Mouse (Mus musculus): ENCODE measurements around the gene Pard3. TPM values are rescaled to one million over a fixed set of nuclear protein-coding genes. Genes with fewer than 3 reads are reported as not detected.
A peak's percentile ranks its signal among the peaks of the same experiment; 100 is the strongest.

Pard3 gene
- polyA plus RNA-seq, 1 experiment from 2014 or later, result 22.7 TPM

DNA sequence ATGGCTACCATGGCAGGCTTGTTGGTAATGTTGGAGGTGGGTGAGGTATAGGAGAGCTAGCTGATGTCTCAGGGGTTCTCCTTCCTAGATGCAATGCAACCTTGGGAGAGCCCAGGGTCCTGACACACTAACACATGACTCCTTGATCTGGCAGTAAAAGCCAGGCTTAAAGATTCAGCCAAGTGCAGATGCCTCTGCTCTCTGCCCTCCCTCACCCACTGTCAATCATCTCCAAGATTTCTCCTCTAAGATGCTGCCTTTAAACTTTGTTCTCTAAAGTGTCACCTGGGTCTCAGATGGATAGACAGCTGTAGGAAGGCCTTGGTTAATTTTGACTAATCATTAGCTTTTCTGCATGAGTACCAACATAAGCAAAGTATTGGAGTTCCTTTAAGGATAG, 125.0 kb downstream of the Pard3 start:
- Histone ChIP-seq H3K4me1 (ENCODE audit: control insufficient read depth, insufficient read depth, low read length) (peaks cover 25% of the 10 kb centered on the region), H3K4me2 (ENCODE audit: low read depth, low read length) (no peak overlapping the region)
- ATAC-seq (ENCODE audit: low read depth), result no peak

DNA sequence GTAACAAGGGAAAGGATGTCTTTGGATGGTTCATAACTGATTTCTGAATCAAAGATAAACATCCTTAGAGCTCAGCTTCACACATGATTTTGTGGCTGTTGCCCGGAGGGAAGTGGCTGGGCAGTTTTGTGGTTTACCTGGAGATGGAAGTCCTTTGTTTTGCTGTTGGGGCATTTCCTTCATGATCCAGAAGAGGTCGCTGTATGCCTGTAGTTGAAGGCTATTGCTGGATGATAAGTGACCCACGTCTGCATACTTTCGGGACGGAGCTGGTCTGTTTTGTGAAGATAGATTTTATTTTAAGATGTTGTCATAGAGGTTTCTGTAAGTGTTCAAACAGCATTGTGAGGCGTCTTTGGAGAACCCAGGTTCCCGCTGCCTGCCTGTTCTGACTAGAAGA, 126.7 kb downstream of the Pard3 start:
- Histone ChIP-seq H3K4me1 (ENCODE audit: control insufficient read depth, insufficient read depth, low read length) (peaks cover 25% of the 10 kb centered on the region), H3K9ac (replicated peaks; ENCODE audit: low read depth, low read length) (no peak overlapping the region), H3K27ac (ENCODE audit: low read depth, low read length) (peak overlapping the region; percentile 45; the same call in 1 of the 2 replicates), H3K27me3 (ENCODE audit: control insufficient read depth, insufficient read depth, low read length) (no peaks in the 10 kb centered on the region), H3K9me3 (ENCODE audit: control insufficient read depth, low read length) (no peaks in the 10 kb centered on the region), H3K36me3 (ENCODE audit: control insufficient read depth, insufficient read depth, low read length) (no peaks in the 10 kb centered on the region), H3K4me2 (ENCODE audit: low read depth, low read length) (no peak overlapping the region), H3K4me3 (ENCODE audit: low read depth, low read length) (no peak overlapping the region)
- WGBS, result 35% methylated on average over 7 of the region's 7 CpGs
- no peak for ATAC-seq (ENCODE audit: low read depth)

More for the DNA sequence above, 125.0 kb downstream of the Pard3 start:
- Histone ChIP-seq H3K9ac (replicated peaks; ENCODE audit: low read depth, low read length) (no peak overlapping the region), H3K4me3 (ENCODE audit: low read depth, low read length) (no peak overlapping the region), H3K27me3 (ENCODE audit: control insufficient read depth, insufficient read depth, low read length) (no peaks in the 10 kb centered on the region), H3K9me3 (ENCODE audit: control insufficient read depth, low read length) (no peaks in the 10 kb centered on the region), H3K36me3 (ENCODE audit: control insufficient read depth, insufficient read depth, low read length) (no peaks in the 10 kb centered on the region), H3K27ac (ENCODE audit: low read depth, low read length) (no peak overlapping the region)

GRCm38 (mm10) chr8:127191387-127191786, 127.7 kb downstream of the Pard3 start:
- peak overlapping the region; percentile 70; the same call in 1 of the 2 replicates for H3K27ac ChIP-seq (ENCODE audit: low read depth, low read length)
- H3K4me1 ChIP-seq (ENCODE audit: control insufficient read depth, insufficient read depth, low read length), result peaks cover 32% of the 10 kb centered on the region
- 28% methylated on average over 5 of the region's 5 CpGs for WGBS
- H3K9ac ChIP-seq (replicated peaks; ENCODE audit: low read depth, low read length), result no peak overlapping the region
- ATAC-seq (ENCODE audit: low read depth), result peak; percentile 35; the same call in 1 of the 2 replicates
- no peaks in the 10 kb centered on the region for H3K9me3 ChIP-seq (ENCODE audit: control insufficient read depth, low read length)
- H3K36me3 ChIP-seq (ENCODE audit: control insufficient read depth, insufficient read depth, low read length), result no peaks in the 10 kb centered on the region
- H3K4me2 ChIP-seq (ENCODE audit: low read depth, low read length), result no peak overlapping the region
- no peaks in the 10 kb centered on the region for H3K27me3 ChIP-seq (ENCODE audit: control insufficient read depth, insufficient read depth, low read length)
- H3K4me3 ChIP-seq (ENCODE audit: low read depth, low read length), result no peak overlapping the region

GRCm38 (mm10) chr8:127191824-127192223, 128.1 kb downstream of the Pard3 start:
- Histone ChIP-seq H3K9me3 (ENCODE audit: control insufficient read depth, low read length) (no peaks in the 10 kb centered on the region), H3K4me1 (ENCODE audit: control insufficient read depth, insufficient read depth, low read length) (peaks cover 32% of the 10 kb centered on the region), H3K27ac (ENCODE audit: low read depth, low read length) (peak overlapping the region; percentile 70), H3K9ac (replicated peaks; ENCODE audit: low read depth, low read length) (no peak overlapping the region), H3K4me3 (ENCODE audit: low read depth, low read length) (no peak overlapping the region), H3K4me2 (ENCODE audit: low read depth, low read length) (no peak overlapping the region), H3K36me3 (ENCODE audit: control insufficient read depth, insufficient read depth, low read length) (no peaks in the 10 kb centered on the region), H3K27me3 (ENCODE audit: control insufficient read depth, insufficient read depth, low read length) (no peaks in the 10 kb centered on the region)
- ATAC-seq (ENCODE audit: low read depth), result no peak
- 32% methylated on average over 6 of the region's 6 CpGs for WGBS

- Histone ChIP-seq H3K36me3 (ENCODE audit: control insufficient read depth, insufficient read depth, low read length) (no peaks in the 10 kb centered on the region), H3K27ac (ENCODE audit: low read depth, low read length) (peak overlapping the region; percentile 70), H3K4me2 (ENCODE audit: low read depth, low read length) (no peak overlapping the region), H3K9me3 (ENCODE audit: control insufficient read depth, low read length) (no peaks in the 10 kb centered on the region), H3K27me3 (ENCODE audit: control insufficient read depth, insufficient read depth, low read length) (no peaks in the 10 kb centered on the region), H3K9ac (replicated peaks; ENCODE audit: low read depth, low read length) (no peak overlapping the region), H3K4me1 (ENCODE audit: control insufficient read depth, insufficient read depth, low read length) (peaks cover 32% of the 10 kb centered on the region), H3K4me3 (ENCODE audit: low read depth, low read length) (no peak overlapping the region)
- no peak for ATAC-seq (ENCODE audit: low read depth)
- 49% methylated on average over 10 of the region's 10 CpGs for WGBS
These were observed 128.6 kb downstream of the Pard3 start for GRCm38 (mm10) chr8:127192331-127192730.

DNA sequence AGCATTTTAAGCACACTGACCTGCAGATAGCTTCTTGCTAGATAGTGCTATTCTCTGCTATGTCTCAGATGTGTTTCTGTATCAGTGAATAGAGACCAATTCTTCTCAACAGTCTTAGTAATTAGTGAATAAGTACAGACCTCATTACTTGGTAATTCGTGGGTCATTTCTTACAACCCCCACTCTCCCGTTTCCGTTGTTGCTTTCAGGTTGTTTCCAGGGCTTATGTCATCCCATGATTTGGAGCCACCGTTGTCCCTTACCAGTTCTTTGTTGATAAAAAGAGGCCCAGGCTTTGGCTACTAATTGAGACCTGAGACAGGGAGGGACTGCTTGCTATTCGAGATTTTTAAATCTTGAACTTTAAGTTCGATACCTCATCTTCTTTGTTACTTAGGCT, 129.7 kb downstream of the Pard3 start:
- Histone ChIP-seq H3K4me2 (ENCODE audit: low read depth, low read length) (no peak overlapping the region), H3K9ac (replicated peaks; ENCODE audit: low read depth, low read length) (no peak overlapping the region), H3K27ac (ENCODE audit: low read depth, low read length) (no peak overlapping the region), H3K9me3 (ENCODE audit: control insufficient read depth, low read length) (no peaks in the 10 kb centered on the region), H3K27me3 (ENCODE audit: control insufficient read depth, insufficient read depth, low read length) (no peaks in the 10 kb centered on the region), H3K4me1 (ENCODE audit: control insufficient read depth, insufficient read depth, low read length) (peaks cover 32% of the 10 kb centered on the region), H3K36me3 (ENCODE audit: control insufficient read depth, insufficient read depth, low read length) (no peaks in the 10 kb centered on the region), H3K4me3 (ENCODE audit: low read depth, low read length) (no peak overlapping the region)
- ATAC-seq (ENCODE audit: low read depth), result no peak
- 49% methylated on average over 6 of the region's 6 CpGs for WGBS

- H3K27me3 ChIP-seq (ENCODE audit: control insufficient read depth, insufficient read depth, low read length), result no peaks in the 10 kb centered on the region
- ATAC-seq (ENCODE audit: low read depth), result peak; percentile 54; the same call in 1 of the 2 replicates
- peak overlapping the region; percentile 78 for H3K27ac ChIP-seq (ENCODE audit: low read depth, low read length)
- H3K36me3 ChIP-seq (ENCODE audit: control insufficient read depth, insufficient read depth, low read length), result no peaks in the 10 kb centered on the region
- H3K9me3 ChIP-seq (ENCODE audit: control insufficient read depth, low read length), result no peaks in the 10 kb centered on the region
- WGBS, result 41% methylated on average over 15 of the region's 15 CpGs
- no peak overlapping the region for H3K9ac ChIP-seq (replicated peaks; ENCODE audit: low read depth, low read length)
- H3K4me1 ChIP-seq (ENCODE audit: control insufficient read depth, insufficient read depth, low read length), result peaks cover 27% of the 10 kb centered on the region
- H3K4me3 ChIP-seq (ENCODE audit: low read depth, low read length), result no peak overlapping the region
- H3K4me2 ChIP-seq (ENCODE audit: low read depth, low read length), result no peak overlapping the region
These were observed 131.2 kb downstream of the Pard3 start for GRCm38 (mm10) chr8:127194786-127195407.

- no peaks in the 10 kb centered on the region for H3K27me3 ChIP-seq (ENCODE audit: control insufficient read depth, insufficient read depth, low read length)
- peaks cover 24% of the 10 kb centered on the region for H3K4me1 ChIP-seq (ENCODE audit: control insufficient read depth, insufficient read depth, low read length)
- no peak for ATAC-seq (ENCODE audit: low read depth)
- H3K4me2 ChIP-seq (ENCODE audit: low read depth, low read length), result no peak overlapping the region
- no peak overlapping the region for H3K4me3 ChIP-seq (ENCODE audit: low read depth, low read length)
- H3K27ac ChIP-seq (ENCODE audit: low read depth, low read length), result no peak overlapping the region
- H3K36me3 ChIP-seq (ENCODE audit: control insufficient read depth, insufficient read depth, low read length), result no peaks in the 10 kb centered on the region
- WGBS, result 63% methylated on average over 13 of the region's 13 CpGs
- no peaks in the 10 kb centered on the region for H3K9me3 ChIP-seq (ENCODE audit: control insufficient read depth, low read length)
- H3K9ac ChIP-seq (replicated peaks; ENCODE audit: low read depth, low read length), result no peak overlapping the region
These were observed 133.0 kb downstream of the Pard3 start for GRCm38 (mm10) chr8:127196505-127197265.

- WGBS, result 12% methylated on average over 4 of the region's 4 CpGs
- Histone ChIP-seq H3K9ac (replicated peaks; ENCODE audit: low read depth, low read length) (no peak overlapping the region), H3K4me3 (ENCODE audit: low read depth, low read length) (no peak overlapping the region), H3K27me3 (ENCODE audit: control insufficient read depth, insufficient read depth, low read length) (no peaks in the 10 kb centered on the region), H3K36me3 (ENCODE audit: control insufficient read depth, insufficient read depth, low read length) (no peaks in the 10 kb centered on the region), H3K9me3 (ENCODE audit: control insufficient read depth, low read length) (no peaks in the 10 kb centered on the region), H3K27ac (ENCODE audit: low read depth, low read length) (no peak overlapping the region), H3K4me2 (ENCODE audit: low read depth, low read length) (no peak overlapping the region), H3K4me1 (ENCODE audit: control insufficient read depth, insufficient read depth, low read length) (no peaks in the 10 kb centered on the region)
- peak; percentile 34; the same call in 1 of the 2 replicates for ATAC-seq (ENCODE audit: low read depth)
These were observed 143.8 kb downstream of the Pard3 start for GRCm38 (mm10) chr8:127207455-127207854.
